Mouse (Mus musculus): Measurements from ENCODE around the gene Timm8b.

Gene Timm8b

GRCm38 (mm10) chr9:50603189-50603997 lies at the start of gene Timm8b, which contains the start of gene Sdhd:
TSS of gene Timm8b (plus strand) at chr9:50603910.
TSS of gene Sdhd (minus strand) at chr9:50603812.
- DNase-seq, result peak; percentile 96 to 97

GRCm38 (mm10) chr9:50554241-50555093 lies 49.2 kb upstream of the Timm8b start, which contains the start of gene Il18:
TSS of gene Il18 (plus strand) at chr9:50554827.
- peak; percentile 29 to 62 for DNase-seq

- peak; percentile 50 to 66 for DNase-seq
These were observed 48.6 kb upstream of the Timm8b start, which contains the start of gene Bco2 for GRCm38 (mm10) chr9:50555094-50555446. TSS of gene Bco2 (minus strand) at chr9:50555181.

GRCm38 (mm10) chr9:50561145-50561917 lies 42.4 kb upstream of the Timm8b start, which contains the start of gene Tex12:
TSS of gene Tex12 (minus strand) at chr9:50561325.
- no peak for DNase-seq

GRCm38 (mm10) chr9:50561918-50562360 lies 41.8 kb upstream of the Timm8b start:
- DNase-seq, result no peak

- DNase-seq, result no peak
These were observed 38.5 kb upstream of the Timm8b start for GRCm38 (mm10) chr9:50565173-50565572.

GRCm38 (mm10) chr9:50565940-50566339 lies 37.8 kb upstream of the Timm8b start:
- DNase-seq, result no peak

GRCm38 (mm10) chr9:50567372-50567771 lies 36.3 kb upstream of the Timm8b start:
- no peak for DNase-seq

- no peak for DNase-seq
These were observed 35.8 kb upstream of the Timm8b start for GRCm38 (mm10) chr9:50567881-50568280.

- no peak for DNase-seq
These were observed 33.8 kb upstream of the Timm8b start for GRCm38 (mm10) chr9:50569599-50570525.

GRCm38 (mm10) chr9:50580370-50580769 lies 23.3 kb upstream of the Timm8b start:
- DNase-seq, result no peak

GRCm38 (mm10) chr9:50585145-50585818 lies 18.4 kb upstream of the Timm8b start:
- peak; percentile 87 to 90 for DNase-seq

- DNase-seq, result no peak
These were observed 16.8 kb upstream of the Timm8b start for GRCm38 (mm10) chr9:50586955-50587354.

GRCm38 (mm10) chr9:50590856-50591518 lies 12.7 kb upstream of the Timm8b start:
- DNase-seq, result no peak

GRCm38 (mm10) chr9:50592955-50593354 lies 10.8 kb upstream of the Timm8b start:
- no peak for DNase-seq

GRCm38 (mm10) chr9:50593544-50593943 lies 10.2 kb upstream of the Timm8b start:
- peak; percentile 46 to 56 for DNase-seq

- peak; percentile 44 to 58 for DNase-seq
These were observed 8.8 kb upstream of the Timm8b start for GRCm38 (mm10) chr9:50594794-50595417.

GRCm38 (mm10) chr9:50596973-50597372 lies 6.7 kb upstream of the Timm8b start:
- no peak for DNase-seq

- DNase-seq, result no peak
These were observed 2.2 kb upstream of the Timm8b start for GRCm38 (mm10) chr9:50601536-50601935.
